Mouse (Mus musculus) CH12.LX (cell line): ENCODE data around the gene AI597479. TPM values are rescaled to one million over a fixed set of nuclear protein-coding genes. Genes with fewer than 3 reads are reported as not detected.
A peak's percentile ranks its signal among the peaks of the same experiment; 100 is the strongest.

Experiments
- DNase-seq: peaks from one replicate; pipeline ENCODE4 v3.0.0-alpha.2; 2013; ENCODE audit errors: extremely low read depth
- H3K27ac ChIP-seq: 2 replicates; pipeline ENCODE4 v1.5.1; 2012; ENCODE audit warnings: low read depth, mild to moderate bottlenecking, control low read depth, moderate library complexity; ENCODE audit not compliant: insufficient read depth
- H3K27me3 ChIP-seq: replicated peaks from 2 replicates; pipeline ENCODE3; 2012; ENCODE audit warnings: inconsistent platforms
- H3K36me3 ChIP-seq, 2 experiments: replicated peaks in 1 of 2; 2 replicates each; pipeline versions ENCODE3 to v1.6.1; 2012; ENCODE audit warnings: inconsistent platforms in 1 of 2, low read length in 1 of 2, mild to moderate bottlenecking in 1 of 2, mixed read lengths in 1 of 2, moderate library complexity in 1 of 2; ENCODE audit not compliant: control insufficient read depth in 1 of 2, insufficient read depth in 1 of 2
- H3K4me1 ChIP-seq, 2 experiments: 2 replicates each; pipeline ENCODE4 v1.6.1; 2012; ENCODE audit warnings: inconsistent platforms in 1 of 2, moderate library complexity in 1 of 2; ENCODE audit not compliant: insufficient read depth in 2 of 2, control insufficient read depth in 1 of 2
- H3K4me2 ChIP-seq: 2 replicates; pipeline ENCODE4 v1.6.1; 2012; ENCODE audit warnings: low read depth, mild to moderate bottlenecking, control low read depth; ENCODE audit not compliant: poor library complexity, insufficient read depth, severe bottlenecking
- H3K4me3 ChIP-seq, 3 experiments: fragments of 150-350 bp in 1 of 3; sonication (generic) in 1 of 3; replicated peaks in 1 of 3; 2 replicates each; pipeline versions ENCODE3 to v1.5.1; 2011 to 2012; ENCODE audit warnings: low read depth in 2 of 3, low read length in 2 of 3, mild to moderate bottlenecking in 2 of 3, moderate library complexity in 2 of 3, control low read depth in 1 of 3, improper control_type of control experiment in 1 of 3, inconsistent platforms in 1 of 3, mixed read lengths in 1 of 3; ENCODE audit not compliant: poor library complexity in 1 of 3
- H3K79me2 ChIP-seq: replicated peaks from 2 replicates; pipeline ENCODE4 v1.6.1; 2012; ENCODE audit warnings: mild to moderate bottlenecking, moderate library complexity; ENCODE audit not compliant: control insufficient read depth, poor library complexity, insufficient read depth, severe bottlenecking; ENCODE audit errors: extremely low read depth
- H3K9ac ChIP-seq: 2 replicates; pipeline ENCODE4 v1.6.1; 2012; ENCODE audit warnings: low read depth, mild to moderate bottlenecking, control low read depth, moderate library complexity; ENCODE audit not compliant: insufficient read depth
- H3K9me3 ChIP-seq: replicated peaks from 2 replicates; pipeline ENCODE3; 2012; ENCODE audit warnings: low read length, inconsistent platforms, mixed read lengths
- BHLHE40 ChIP-seq: IDR thresholded peaks from 2 replicates; pipeline ENCODE4 v1.6.1; 2011; ENCODE audit warnings: mild to moderate bottlenecking, low read depth, low read length, improper control_type of control experiment
- CHD1 ChIP-seq: IDR thresholded peaks from 2 replicates; pipeline ENCODE4 v1.6.1; 2012; ENCODE audit warnings: low read depth, low read length, improper control_type of control experiment, inconsistent platforms
- CHD2 ChIP-seq: IDR thresholded peaks from 2 replicates; pipeline ENCODE4 v1.6.1; 2011; ENCODE audit warnings: low read length, improper control_type of control experiment
- CTCF ChIP-seq, 2 experiments: IDR thresholded peaks in 1 of 2; conservative IDR thresholded peaks in 1 of 2; 2 replicates each; pipeline ENCODE4 v1.5.1; 2011 to 2012; ENCODE audit warnings: low read depth in 2 of 2, low read length in 2 of 2, improper control_type of control experiment in 1 of 2, inconsistent platforms in 1 of 2, mild to moderate bottlenecking in 1 of 2, moderate library complexity in 1 of 2
- E2F4 ChIP-seq: IDR thresholded peaks from 2 replicates; pipeline ENCODE4 v1.6.1; 2011; ENCODE audit warnings: low read depth, low read length, improper control_type of control experiment; ENCODE audit not compliant: insufficient replicate concordance
- ELF1 ChIP-seq: IDR thresholded peaks from 2 replicates; pipeline ENCODE4 v1.6.1; 2014; ENCODE audit warnings: low read depth, mild to moderate bottlenecking, inconsistent platforms, low read length, improper control_type of control experiment
- EP300 ChIP-seq: IDR thresholded peaks from 2 replicates; pipeline ENCODE4 v1.6.1; 2011; ENCODE audit warnings: low read length, improper control_type of control experiment
- ETS1 ChIP-seq: conservative IDR thresholded peaks from 2 replicates; pipeline ENCODE4 v1.6.1; 2012; ENCODE audit warnings: low read depth, mild to moderate bottlenecking, inconsistent platforms, low read length, improper control_type of control experiment, moderate library complexity
- GABPA ChIP-seq: IDR thresholded peaks from 2 replicates; pipeline ENCODE4 v1.6.1; 2012; ENCODE audit warnings: low read depth, low read length, improper control_type of control experiment, inconsistent platforms; ENCODE audit not compliant: insufficient replicate concordance
- HCFC1 ChIP-seq: IDR thresholded peaks from 2 replicates; pipeline ENCODE4 v1.6.1; 2012; ENCODE audit warnings: low read depth, mild to moderate bottlenecking, inconsistent platforms, low read length, improper control_type of control experiment
- IRF4 ChIP-seq: IDR thresholded peaks from 2 replicates; pipeline ENCODE4 v1.6.1; 2014; ENCODE audit warnings: low read depth, mild to moderate bottlenecking, inconsistent platforms, low read length, improper control_type of control experiment
- JUN ChIP-seq: IDR thresholded peaks from 2 replicates; pipeline ENCODE4 v1.6.1; 2011; ENCODE audit warnings: low read depth, mild to moderate bottlenecking, low read length, improper control_type of control experiment, moderate library complexity; ENCODE audit not compliant: insufficient read depth
- JUND ChIP-seq: conservative IDR thresholded peaks from 2 replicates; pipeline ENCODE4 v1.6.1; 2011; ENCODE audit warnings: low read depth, low read length, improper control_type of control experiment
- KAT2A ChIP-seq: IDR thresholded peaks from 2 replicates; pipeline ENCODE4 v1.6.1; 2012; ENCODE audit warnings: low read length, improper control_type of control experiment, inconsistent platforms; ENCODE audit not compliant: insufficient replicate concordance
- MAFK ChIP-seq: IDR thresholded peaks from 2 replicates; pipeline ENCODE4 v1.6.1; 2011; ENCODE audit warnings: low read length, improper control_type of control experiment; ENCODE audit not compliant: insufficient replicate concordance
- MAX ChIP-seq: IDR thresholded peaks from 2 replicates; pipeline ENCODE4 v1.6.1; 2011; ENCODE audit warnings: low read length, improper control_type of control experiment
- MAZ ChIP-seq: IDR thresholded peaks from 2 replicates; pipeline ENCODE4 v1.6.1; 2012; ENCODE audit warnings: low read depth, mild to moderate bottlenecking, inconsistent platforms, low read length, improper control_type of control experiment, moderate library complexity
- MEF2A ChIP-seq: IDR thresholded peaks from 2 replicates; pipeline ENCODE4 v1.6.1; 2014; ENCODE audit warnings: low read depth, mild to moderate bottlenecking, inconsistent platforms, low read length, improper control_type of control experiment, borderline replicate concordance
- MXI1 ChIP-seq: IDR thresholded peaks from 2 replicates; pipeline ENCODE4 v1.6.1; 2011; ENCODE audit warnings: mild to moderate bottlenecking, low read depth, low read length, improper control_type of control experiment
- MYC ChIP-seq: IDR thresholded peaks from 2 replicates; pipeline ENCODE4 v1.6.1; 2011; ENCODE audit warnings: low read depth, mild to moderate bottlenecking, improper control_type of control experiment, low read length
- NELFE ChIP-seq: IDR thresholded peaks from 2 replicates; pipeline ENCODE4 v1.6.1; 2011; ENCODE audit warnings: low read depth, low read length, improper control_type of control experiment
- NRF1 ChIP-seq: IDR thresholded peaks from 2 replicates; pipeline ENCODE4 v1.6.1; 2014; ENCODE audit warnings: low read depth, mild to moderate bottlenecking, inconsistent platforms, low read length, improper control_type of control experiment, moderate library complexity
- PAX5 ChIP-seq: IDR thresholded peaks from 2 replicates; pipeline ENCODE4 v1.6.1; 2012; ENCODE audit warnings: low read length, inconsistent platforms, mixed read lengths
- POLR2A ChIP-seq: IDR thresholded peaks from 2 replicates; pipeline ENCODE4 v1.6.1; 2011; ENCODE audit warnings: low read depth, mild to moderate bottlenecking, improper control_type of control experiment, low read length
- POLR2AphosphoS2 ChIP-seq: IDR thresholded peaks from 2 replicates; pipeline ENCODE4 v1.6.1; 2011; ENCODE audit warnings: low read depth, low read length, improper control_type of control experiment
- RAD21 ChIP-seq: IDR thresholded peaks from 2 replicates; pipeline ENCODE4 v1.6.1; 2011; ENCODE audit warnings: low read depth, mild to moderate bottlenecking, low read length, improper control_type of control experiment, moderate library complexity
- RCOR1 ChIP-seq: conservative IDR thresholded peaks from 2 replicates; pipeline ENCODE4 v1.6.1; 2012; ENCODE audit warnings: low read depth, mild to moderate bottlenecking, inconsistent platforms, low read length, improper control_type of control experiment
- SIN3A ChIP-seq: IDR thresholded peaks from 2 replicates; pipeline ENCODE4 v1.6.1; 2012; ENCODE audit warnings: low read length, improper control_type of control experiment, inconsistent platforms
- SMC3 ChIP-seq: IDR thresholded peaks from 2 replicates; pipeline ENCODE4 v1.6.1; 2011; ENCODE audit warnings: low read depth, low read length, improper control_type of control experiment
- TBP ChIP-seq: conservative IDR thresholded peaks from 2 replicates; pipeline ENCODE4 v1.6.1; 2011; ENCODE audit warnings: low read depth, low read length, improper control_type of control experiment
- TCF12 ChIP-seq: IDR thresholded peaks from 2 replicates; pipeline ENCODE4 v1.6.1; 2014; ENCODE audit warnings: low read depth, mild to moderate bottlenecking, inconsistent platforms, low read length, improper control_type of control experiment
- UBTF ChIP-seq: IDR thresholded peaks from 2 replicates; pipeline ENCODE4 v1.6.1; 2012; ENCODE audit warnings: low read depth, mild to moderate bottlenecking, inconsistent platforms, low read length, improper control_type of control experiment, moderate library complexity
- USF2 ChIP-seq: conservative IDR thresholded peaks from 2 replicates; pipeline ENCODE4 v1.6.1; 2011; ENCODE audit warnings: low read depth, low read length, improper control_type of control experiment
- ZC3H11A ChIP-seq: IDR thresholded peaks from 2 replicates; pipeline ENCODE4 v1.6.1; 2012; ENCODE audit warnings: low read depth, mild to moderate bottlenecking, inconsistent platforms, low read length, improper control_type of control experiment
- ZKSCAN1 ChIP-seq: IDR thresholded peaks from 2 replicates; pipeline ENCODE4 v1.6.1; 2012; ENCODE audit warnings: low read depth, inconsistent platforms, low read length, improper control_type of control experiment, borderline replicate concordance
- ZMIZ1 ChIP-seq: IDR thresholded peaks from 2 replicates; pipeline ENCODE4 v1.6.1; 2012; ENCODE audit warnings: low read depth, mild to moderate bottlenecking, inconsistent platforms, low read length, improper control_type of control experiment
- ZNF384 ChIP-seq: IDR thresholded peaks from 2 replicates; pipeline ENCODE4 v1.6.1; 2012; ENCODE audit warnings: low read depth, low read length, improper control_type of control experiment, inconsistent platforms
- dilution Hi-C: fragments of 300-500 bp; cut with MboI; formaldehyde crosslinking; loops from 2 replicates; pipeline ENCODE4 v1.14.3; 2020; ENCODE audit warnings: low sequenced_read_pairs; ENCODE audit not compliant: extremely low pct_unique_long_range_greater_than_20kb, extremely low pct_ligation_motif_present
- in situ Hi-C: fragments of 300-500 bp; cut with MboI; formaldehyde crosslinking; loops from 3 replicates; pipeline ENCODE4 v1.14.3; 2019; ENCODE audit warnings: low sequenced_read_pairs, low pct_ligation_motif_present, low pct_unique_long_range_greater_than_20kb, mixed read lengths
- polyA plus RNA-seq: library from polyadenylated mRNA; unstranded; fragments of >175 nt; gene quantifications from 2 replicates; pipeline ENCODE4 v1.2.1, GENCODE M21; 2012; ENCODE audit warnings: low read depth; ENCODE audit not compliant: insufficient read length
- total RNA-seq, 2 experiments: library from RNA; depleted of rRNA; stranded (reverse); fragments of 300-350 nt in 1 of 2; fragments of >200 nt in 1 of 2; gene quantifications; 2 replicates each; pipeline ENCODE4 v1.2.3; 2012 to 2014

AI597479 gene
- total RNA-seq (2012; rRNA removed) = 20.9 and 22.6 TPM in 2 replicates
- 39.8 and 42.6 TPM in 2 replicates for total RNA-seq (2014; rRNA removed)
- polyA plus RNA-seq = 18.4 and 19.5 TPM in 2 replicates

DNA sequence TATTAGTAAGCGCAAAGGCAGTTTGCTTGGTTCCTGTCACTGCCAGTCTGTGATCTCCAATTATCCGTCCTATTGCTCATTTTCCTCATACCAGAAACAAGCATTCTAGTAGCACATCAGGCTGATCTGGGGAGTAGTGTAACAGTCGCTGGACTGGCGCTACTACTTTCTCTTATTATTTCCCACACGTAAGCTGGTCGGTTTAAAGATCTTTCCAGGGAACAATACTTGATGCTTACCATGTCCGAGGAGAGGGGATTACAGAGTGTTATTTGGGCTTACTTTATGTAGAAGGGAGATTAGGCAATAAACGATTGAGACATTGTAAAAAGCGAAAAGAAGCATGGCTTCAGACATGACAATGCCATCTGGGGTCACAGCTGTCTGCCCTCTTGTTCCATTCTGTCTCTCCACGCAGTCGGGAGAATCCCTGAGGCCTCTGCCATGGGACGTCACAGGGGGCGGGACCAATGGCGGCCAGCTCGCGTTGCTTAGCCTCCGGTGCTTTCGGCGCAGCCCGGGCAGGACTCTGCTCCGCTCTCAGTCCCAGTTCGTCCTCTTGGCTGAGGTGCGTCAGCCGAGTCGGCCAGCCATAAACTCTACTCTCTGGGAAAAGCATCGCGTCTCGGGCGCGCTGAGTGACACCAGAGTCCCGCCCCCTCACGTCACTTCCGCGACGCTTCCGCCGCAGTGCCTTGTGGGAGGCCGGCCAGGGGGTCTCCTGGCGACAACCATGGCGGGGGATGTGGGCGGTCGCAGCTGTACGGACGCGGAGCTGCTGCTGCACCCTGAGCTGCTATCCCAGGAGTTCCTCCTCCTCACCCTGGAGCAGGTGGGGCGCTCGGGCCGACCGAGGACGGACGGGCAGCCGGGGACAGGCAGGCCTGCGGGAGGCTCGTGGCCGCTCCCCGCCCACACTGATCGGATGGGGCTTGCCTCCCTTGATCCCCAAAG is at the start of gene AI597479, which contains the start of gene Tgfbrap1:
Gene AI597479, plus strand, starts transcription at position 680 of the 954 bp plus-strand sequence.
Gene Tgfbrap1, minus strand, starts transcription at position 607 of the 954 bp plus-strand sequence.
- peaks cover 2 to 24% of the 10 kb centered on the region in 2 experiments for H3K36me3 ChIP-seq
- in situ Hi-C loops (no loop called here), dilution Hi-C loops (no loop called here)
- peak; percentile 88 for DNase-seq
- no peaks in the 10 kb centered on the region for H3K27me3 ChIP-seq
- peak within 1 kb of the TSS; percentile 91 to 98 (median 94) for H3K4me3 ChIP-seq
- no peaks in the 10 kb centered on the region for H3K79me2 ChIP-seq
- peaks cover 0 to 21% of the 10 kb centered on the region in 2 experiments; a peak in 2 of 4 replicates for H3K4me1 ChIP-seq
- H3K9ac ChIP-seq = peak within 1 kb of the TSS; percentile 96
- H3K27ac ChIP-seq = peak within 1 kb of the TSS; percentile 94
- no peaks in the 10 kb centered on the region for H3K9me3 ChIP-seq
- peak within 1 kb of the TSS; percentile 93 for H3K4me2 ChIP-seq
- TF ChIP-seq CHD1 = no peak
- TF ChIP-seq GABPA = no peak; the same call in 1 of the 2 replicates
- TF ChIP-seq IRF4 = no peak; the same call in 1 of the 2 replicates
- no peak for TF ChIP-seq MAX
- peak; percentile 30; the same call in 1 of the 2 replicates for TF ChIP-seq NRF1
- TF ChIP-seq CHD2 = no peak; the same call in 1 of the 2 replicates
- no peak for TF ChIP-seq JUN
- TF ChIP-seq ZC3H11A = no peak
- peak; percentile 87 for TF ChIP-seq HCFC1
- TF ChIP-seq USF2 = no peak
- no peak for TF ChIP-seq ZKSCAN1
- TF ChIP-seq ZNF384 = no peak
- TF ChIP-seq POLR2A = peak; percentile 88
- no peak for TF ChIP-seq MAZ
- TF ChIP-seq KAT2A = no peak
- 0 out of 2 replicates have a peak, but pooled peaks have one; percentile 43 for TF ChIP-seq E2F4
- peak; percentile 81 for TF ChIP-seq SIN3A
- peak; percentile 66; the same call in 1 of the 2 replicates for TF ChIP-seq NELFE
- TF ChIP-seq MXI1 = no peak; the same call in none of the 2 replicates
- no peak for TF ChIP-seq PAX5
- peak; percentile 71; the same call in 1 of the 2 replicates for TF ChIP-seq TBP
- no peak for TF ChIP-seq JUND
- TF ChIP-seq ETS1 = no peak; the same call in 1 of the 2 replicates
- no peak; the same call in 1 of the 2 replicates for TF ChIP-seq ZMIZ1
- TF ChIP-seq UBTF = no peak
- TF ChIP-seq POLR2AphosphoS2 = 0 out of 2 replicates have a peak, but pooled peaks have one; percentile 60
- no peak for TF ChIP-seq RAD21
- TF ChIP-seq BHLHE40 = no peak
- no peak for TF ChIP-seq RCOR1
- TF ChIP-seq CTCF (conservative IDR thresholded peaks at IDR 0.05 in 1 of 2, IDR thresholded peaks at IDR 0.05 in 1 of 2; ENCODE audit: low read depth in 2 of 2, low read length in 2 of 2) = no peak
- no peak for TF ChIP-seq SMC3
- TF ChIP-seq ELF1 = peak; percentile 76
- peak; percentile 79 for TF ChIP-seq MYC
- no peak; the same call in 1 of the 2 replicates for TF ChIP-seq MEF2A
- TF ChIP-seq EP300 = 0 out of 2 replicates have a peak, but pooled peaks have one; percentile 35
- TF ChIP-seq MAFK = no peak
- peak; percentile 61; the same call in 1 of the 2 replicates for TF ChIP-seq TCF12
